Mouse (Mus musculus) bone marrow, adult 2 months (tissue): ENCODE data around the gene Stxbp6.

Experiments
- CTCF ChIP-seq: fragments of 200-500 bp; IDR thresholded peaks from 2 replicates; pipeline ENCODE4 v1.5.1; 2011; ENCODE audit warnings: low read length, control low read depth; ENCODE audit not compliant: control insufficient read depth, insufficient read depth
- POLR2A ChIP-seq: fragments of 200-500 bp; IDR thresholded peaks from 2 replicates; pipeline ENCODE4 v1.6.1; 2011; ENCODE audit warnings: low read depth, mild to moderate bottlenecking, control low read depth, low read length, borderline replicate concordance; ENCODE audit not compliant: control insufficient read depth

DNA sequence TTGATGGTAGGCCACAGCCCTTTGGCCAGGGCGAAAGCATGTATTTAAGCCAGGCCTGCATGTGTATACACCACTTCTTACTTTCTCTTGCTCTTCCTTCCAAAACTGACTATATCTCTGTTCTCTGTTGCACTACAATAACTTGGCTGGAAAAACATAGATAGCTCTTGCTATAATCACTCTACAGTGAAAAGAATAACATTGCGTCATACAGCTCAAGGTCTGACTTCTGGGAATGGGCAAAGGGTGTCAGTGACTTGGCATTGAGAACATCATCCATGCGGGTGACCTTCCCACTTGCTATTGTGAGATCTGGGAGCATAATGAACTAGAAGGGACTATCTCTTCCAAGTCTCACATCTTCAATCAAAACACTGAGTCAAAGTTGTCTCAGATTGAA, 122.4 kb downstream of the Stxbp6 start:
- no peak for TF ChIP-seq CTCF
- TF ChIP-seq POLR2A, result no peak
